Mouse (Mus musculus) retina, postnatal 1 day (tissue): ENCODE data around the gene Cox6b2.
A peak's percentile ranks its signal among the peaks of the same experiment; 100 is the strongest.

Experiments used
- DNase-seq: peaks from one replicate; pipeline ENCODE4 v3.0.0-alpha.2; 2012

Gene Cox6b2

GRCm38 (mm10) chr7:4705098-4705497 is 47.8 kb downstream of the Cox6b2 start:
- DNase-seq, result peak; percentile 60

GRCm38 (mm10) chr7:4703195-4703594 is 49.7 kb downstream of the Cox6b2 start:
- no peak for DNase-seq

DNA sequence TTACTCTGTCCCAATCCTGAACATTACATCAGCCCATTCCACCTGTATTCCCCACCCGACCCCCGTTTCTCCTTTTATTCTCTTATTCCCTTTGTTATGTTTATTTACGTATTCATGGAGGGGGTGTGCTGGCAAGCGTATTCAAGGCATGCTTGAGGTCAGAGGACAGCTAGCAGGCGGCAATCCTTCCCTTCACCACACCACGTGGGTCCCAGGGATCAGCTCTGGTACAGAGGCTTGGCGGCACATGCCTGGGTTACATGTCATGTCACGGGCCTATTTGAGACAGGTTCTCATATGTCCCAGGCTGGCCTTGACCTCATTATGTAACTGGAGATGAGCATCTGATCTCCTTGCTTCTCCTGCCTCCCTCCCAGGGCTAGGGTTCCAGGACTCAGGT is 50.6 kb downstream of the Cox6b2 start:
- no peak for DNase-seq
